Mouse (Mus musculus): ENCODE measurements around the gene Fkbp8. TPM values are rescaled to one million over a fixed set of nuclear protein-coding genes. Genes with fewer than 3 reads are reported as not detected.

Gene Fkbp8
- polyA plus RNA-seq, 1 experiment: 256 TPM

DNA sequence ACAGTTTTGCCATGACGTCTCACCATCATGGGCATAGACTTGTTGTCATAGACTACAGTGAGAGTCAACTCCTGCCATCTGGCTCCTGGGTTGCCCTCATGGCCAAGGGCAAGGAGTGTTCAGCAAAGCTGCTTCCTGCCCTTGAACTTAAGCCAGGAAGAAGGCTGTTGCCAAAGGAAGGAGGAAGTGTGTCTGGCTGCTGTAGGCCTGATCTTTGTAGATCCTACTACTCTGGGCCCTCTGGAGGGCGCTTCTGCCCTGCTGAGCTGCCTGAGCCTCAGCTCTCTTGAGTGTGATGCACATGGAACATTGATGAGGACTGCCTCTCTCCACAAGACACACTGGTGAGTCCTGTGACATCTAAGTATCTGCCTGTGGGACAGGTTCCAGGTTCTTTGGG, 32.6 kb downstream of the Fkbp8 start:
- Histone ChIP-seq H3K4me3 (ENCODE audit: insufficient read depth, poor library complexity, severe bottlenecking) (no peak overlapping the region), H3K36me3 (ENCODE audit: control insufficient read depth, insufficient read depth) (no peaks in the 10 kb centered on the region), H3K27me3 (ENCODE audit: control insufficient read depth, insufficient read depth, insufficient read length) (no peaks in the 10 kb centered on the region), H3ac (ENCODE audit: control insufficient read depth, insufficient read length, low read depth) (no peak overlapping the region), H3K79me2 (ENCODE audit: control insufficient read depth, insufficient read depth) (peaks cover 97% of the 10 kb centered on the region), H3K79me3 (ENCODE audit: low read depth) (peaks cover 34% of the 10 kb centered on the region)
- TF ChIP-seq MYOG (IDR thresholded peaks at IDR 0.05; ENCODE audit: control insufficient read depth, extremely low read depth, insufficient read length) (no peak), MYOD1 (IDR thresholded peaks at IDR 0.05; ENCODE audit: control insufficient read depth, insufficient read length, low read depth) (no peak), CTCF (IDR thresholded peaks at IDR 0.05; ENCODE audit: control insufficient read depth, insufficient read depth, insufficient read length) (no peak), FOSL1 (IDR thresholded peaks at IDR 0.05; ENCODE audit: insufficient read depth, low read length, poor library complexity, severe bottlenecking) (no peak), USF1 (IDR thresholded peaks at IDR 0.05; ENCODE audit: low read depth) (no peak), CEBPB (IDR thresholded peaks at IDR 0.05; ENCODE audit: low read depth) (no peak), MAX (IDR thresholded peaks at IDR 0.05) (no peak)

DNA sequence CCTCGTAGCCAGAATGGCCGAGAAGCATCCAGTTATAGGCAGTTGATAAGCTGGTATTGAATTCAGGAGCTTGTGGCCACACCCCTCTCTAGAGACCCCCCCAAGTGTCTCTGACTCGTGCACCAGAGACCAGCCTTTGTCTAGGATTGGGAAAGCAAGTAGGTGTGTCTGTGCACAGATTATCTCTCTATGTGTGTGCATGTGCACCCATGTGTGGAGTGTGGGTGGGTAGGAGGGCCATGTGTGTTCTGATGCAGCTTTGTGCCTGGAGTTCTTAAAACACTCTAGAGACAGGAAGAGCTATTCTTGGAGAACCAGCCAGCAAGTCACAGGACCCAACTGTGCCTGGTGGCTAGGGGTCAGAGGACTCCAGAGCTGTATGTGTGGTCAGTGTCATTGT, 33.0 kb downstream of the Fkbp8 start:
- H3ac ChIP-seq (ENCODE audit: control insufficient read depth, insufficient read length, low read depth): no peak overlapping the region
- H3K79me3 ChIP-seq (ENCODE audit: low read depth): peaks cover 34% of the 10 kb centered on the region
- peaks cover 97% of the 10 kb centered on the region for H3K79me2 ChIP-seq (ENCODE audit: control insufficient read depth, insufficient read depth)
- no peaks in the 10 kb centered on the region for H3K27me3 ChIP-seq (ENCODE audit: control insufficient read depth, insufficient read depth, insufficient read length)
- no peak for TF ChIP-seq CEBPB (IDR thresholded peaks at IDR 0.05; ENCODE audit: low read depth)
- no peak for TF ChIP-seq MYOG (IDR thresholded peaks at IDR 0.05; ENCODE audit: control insufficient read depth, extremely low read depth, insufficient read length)
- TF ChIP-seq USF1 (IDR thresholded peaks at IDR 0.05; ENCODE audit: low read depth): no peak
- TF ChIP-seq MYOD1 (IDR thresholded peaks at IDR 0.05; ENCODE audit: control insufficient read depth, insufficient read length, low read depth): no peak
- TF ChIP-seq FOSL1 (IDR thresholded peaks at IDR 0.05; ENCODE audit: insufficient read depth, low read length, poor library complexity, severe bottlenecking): no peak
- TF ChIP-seq MAX (IDR thresholded peaks at IDR 0.05): no peak
- H3K36me3 ChIP-seq (ENCODE audit: control insufficient read depth, insufficient read depth): no peaks in the 10 kb centered on the region
- no peak overlapping the region for H3K4me3 ChIP-seq (ENCODE audit: insufficient read depth, poor library complexity, severe bottlenecking)

DNA sequence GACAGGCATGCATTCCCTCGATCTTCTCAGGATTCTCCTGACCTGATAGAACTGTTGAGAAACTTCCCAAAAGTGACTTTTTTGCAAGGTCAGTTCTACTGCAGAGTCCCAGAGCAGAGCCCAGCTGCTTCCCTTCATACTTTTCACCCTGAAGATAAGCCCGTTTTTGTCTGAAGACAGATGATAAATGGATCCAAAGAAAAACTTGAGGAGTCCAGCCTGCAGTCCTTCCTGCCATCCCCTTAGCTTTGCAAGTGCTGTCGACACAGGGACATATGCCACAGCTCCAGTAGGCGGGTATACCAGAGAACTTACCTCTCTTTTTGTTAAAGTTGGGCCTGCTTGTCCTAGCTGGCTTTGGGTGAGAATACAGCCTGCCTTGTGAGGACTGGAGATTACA, 33.8 kb downstream of the Fkbp8 start:
- no peaks in the 10 kb centered on the region for H3K36me3 ChIP-seq (ENCODE audit: control insufficient read depth, insufficient read depth)
- H3K79me3 ChIP-seq (ENCODE audit: low read depth): peaks cover 38% of the 10 kb centered on the region
- no peak for TF ChIP-seq MAX (IDR thresholded peaks at IDR 0.05)
- TF ChIP-seq CTCF (IDR thresholded peaks at IDR 0.05; ENCODE audit: control insufficient read depth, insufficient read depth, insufficient read length): no peak
- no peak for TF ChIP-seq MYOD1 (IDR thresholded peaks at IDR 0.05; ENCODE audit: control insufficient read depth, insufficient read length, low read depth)
- TF ChIP-seq MYOG (IDR thresholded peaks at IDR 0.05; ENCODE audit: control insufficient read depth, extremely low read depth, insufficient read length): no peak
- TF ChIP-seq CEBPB (IDR thresholded peaks at IDR 0.05; ENCODE audit: low read depth): no peak
- no peak for TF ChIP-seq FOSL1 (IDR thresholded peaks at IDR 0.05; ENCODE audit: insufficient read depth, low read length, poor library complexity, severe bottlenecking)
- no peak for TF ChIP-seq USF1 (IDR thresholded peaks at IDR 0.05; ENCODE audit: low read depth)
- no peak overlapping the region for H3K4me3 ChIP-seq (ENCODE audit: insufficient read depth, poor library complexity, severe bottlenecking)
- no peak overlapping the region for H3ac ChIP-seq (ENCODE audit: control insufficient read depth, insufficient read length, low read depth)
- H3K79me2 ChIP-seq (ENCODE audit: control insufficient read depth, insufficient read depth): peaks cover 96% of the 10 kb centered on the region
- H3K27me3 ChIP-seq (ENCODE audit: control insufficient read depth, insufficient read depth, insufficient read length): no peaks in the 10 kb centered on the region

DNA sequence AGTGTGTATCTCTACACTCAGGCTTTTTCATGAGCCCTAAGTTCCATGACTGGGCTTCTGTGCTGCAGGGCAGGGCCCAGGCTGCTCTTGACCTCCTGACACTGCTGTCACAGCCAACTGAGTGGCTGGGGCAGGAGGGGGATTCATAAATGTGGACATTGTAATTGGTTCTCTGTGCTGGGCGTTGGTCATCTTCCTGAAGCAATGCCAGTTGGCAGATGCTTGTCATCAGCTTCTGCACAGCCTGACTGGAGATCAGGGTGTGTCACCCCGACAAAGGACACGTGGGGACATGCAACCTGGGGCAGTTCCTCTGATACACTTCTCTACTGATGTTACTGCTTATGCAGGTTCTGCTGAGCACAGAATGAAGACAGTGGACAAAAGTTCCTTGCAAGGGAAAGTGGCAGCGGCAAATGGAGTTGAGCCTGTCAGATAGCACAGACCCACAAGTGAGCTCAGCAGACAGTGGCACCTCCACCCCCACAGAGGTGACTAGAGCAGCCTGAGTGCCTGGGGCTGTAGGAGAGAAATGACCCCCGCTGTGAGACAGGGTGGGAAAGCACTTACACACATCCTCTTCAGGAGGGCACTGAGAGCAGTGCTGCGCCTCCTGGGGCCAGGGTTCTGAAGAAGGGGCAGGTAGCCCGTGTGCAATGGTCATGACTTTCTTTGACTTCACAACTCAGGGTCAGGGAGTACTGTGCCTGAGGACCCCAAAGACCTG, 34.4 kb downstream of the Fkbp8 start:
- Histone ChIP-seq H3K79me3 (ENCODE audit: low read depth) (peaks cover 41% of the 10 kb centered on the region), H3K79me2 (ENCODE audit: control insufficient read depth, insufficient read depth) (peaks cover 97% of the 10 kb centered on the region), H3ac (ENCODE audit: control insufficient read depth, insufficient read length, low read depth) (no peak overlapping the region), H3K27me3 (ENCODE audit: control insufficient read depth, insufficient read depth, insufficient read length) (no peaks in the 10 kb centered on the region), H3K36me3 (ENCODE audit: control insufficient read depth, insufficient read depth) (no peaks in the 10 kb centered on the region), H3K4me3 (ENCODE audit: insufficient read depth, poor library complexity, severe bottlenecking) (no peak overlapping the region)
- TF ChIP-seq FOSL1 (IDR thresholded peaks at IDR 0.05; ENCODE audit: insufficient read depth, low read length, poor library complexity, severe bottlenecking): no peak
- TF ChIP-seq USF1 (IDR thresholded peaks at IDR 0.05; ENCODE audit: low read depth): no peak
- TF ChIP-seq CTCF (IDR thresholded peaks at IDR 0.05; ENCODE audit: control insufficient read depth, insufficient read depth, insufficient read length): no peak
- TF ChIP-seq MAX (IDR thresholded peaks at IDR 0.05): no peak
- TF ChIP-seq MYOD1 (IDR thresholded peaks at IDR 0.05; ENCODE audit: control insufficient read depth, insufficient read length, low read depth): no peak
- TF ChIP-seq CEBPB (IDR thresholded peaks at IDR 0.05; ENCODE audit: low read depth): no peak
- no peak for TF ChIP-seq MYOG (IDR thresholded peaks at IDR 0.05; ENCODE audit: control insufficient read depth, extremely low read depth, insufficient read length)

DNA sequence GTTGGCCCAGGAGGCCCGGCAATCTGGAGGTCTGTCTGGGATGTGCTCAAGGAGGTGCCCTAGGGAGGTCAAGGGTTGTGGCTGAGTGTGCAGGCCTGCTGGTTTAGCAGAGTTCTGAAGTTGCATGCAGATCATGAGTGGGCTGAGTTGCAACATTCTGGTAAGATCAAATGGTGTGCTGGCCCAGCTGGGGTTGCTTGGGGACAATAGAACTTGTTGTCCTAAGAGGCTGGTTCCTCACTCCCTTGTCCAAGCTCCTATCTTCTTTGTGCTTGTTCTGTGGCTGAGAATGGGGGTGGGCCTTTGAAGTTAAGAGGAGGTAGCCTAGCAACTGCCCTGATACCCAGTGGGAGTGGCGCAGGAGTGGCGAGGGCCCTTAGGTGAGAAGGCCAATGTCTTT, 35.3 kb downstream of the Fkbp8 start:
- no peak overlapping the region for H3K4me3 ChIP-seq (ENCODE audit: insufficient read depth, poor library complexity, severe bottlenecking)

More for the DNA sequence above, 35.3 kb downstream of the Fkbp8 start:
- no peaks in the 10 kb centered on the region for H3K36me3 ChIP-seq (ENCODE audit: control insufficient read depth, insufficient read depth)
- TF ChIP-seq MYOD1 (IDR thresholded peaks at IDR 0.05; ENCODE audit: control insufficient read depth, insufficient read length, low read depth) (no peak), MYOG (IDR thresholded peaks at IDR 0.05; ENCODE audit: control insufficient read depth, extremely low read depth, insufficient read length) (no peak), FOSL1 (IDR thresholded peaks at IDR 0.05; ENCODE audit: insufficient read depth, low read length, poor library complexity, severe bottlenecking) (no peak), USF1 (IDR thresholded peaks at IDR 0.05; ENCODE audit: low read depth) (no peak), CTCF (IDR thresholded peaks at IDR 0.05; ENCODE audit: control insufficient read depth, insufficient read depth, insufficient read length) (no peak), MAX (IDR thresholded peaks at IDR 0.05) (no peak), CEBPB (IDR thresholded peaks at IDR 0.05; ENCODE audit: low read depth) (no peak)
- peaks cover 90% of the 10 kb centered on the region for H3K79me2 ChIP-seq (ENCODE audit: control insufficient read depth, insufficient read depth)
- H3K79me3 ChIP-seq (ENCODE audit: low read depth): peaks cover 34% of the 10 kb centered on the region
- no peaks in the 10 kb centered on the region for H3K27me3 ChIP-seq (ENCODE audit: control insufficient read depth, insufficient read depth, insufficient read length)
- H3ac ChIP-seq (ENCODE audit: control insufficient read depth, insufficient read length, low read depth): no peak overlapping the region
